Mouse (Mus musculus) B cell, adult 62 days (primary cell): ENCODE measurements around the gene Nim1k. TPM values are rescaled to one million over a fixed set of nuclear protein-coding genes. Genes with fewer than 3 reads are reported as not detected.

Source experiments
- total RNA-seq: library from RNA; stranded (reverse); gene quantifications from 4 replicates; pipeline ENCODE4 v1.2.4, GENCODE M21; 2023

The Nim1k gene
- 0.14 to 0.33 TPM (median 0.29 TPM) in 4 replicates for total RNA-seq

GRCm38 (mm10) chr13:119755681-119756471 is at the start of gene Nim1k:
Gene Nim1k (minus strand): TSS chr13:119755882.

GRCm38 (mm10) chr13:119790761-119791579 is 35.3 kb upstream of the Nim1k start, which contains the start of gene Zfp131:
Gene Zfp131 (minus strand): TSS chr13:119790889.

GRCm38 (mm10) chr13:119690039-119690728 is 65.5 kb downstream of the Nim1k start, which contains the start of gene Hmgcs1:
Gene Hmgcs1 (plus strand): TSS chr13:119690379.

Other genes with a start within 250 kb of the Nim1k start
- not detected in 4 replicates for gene Ccl28, start 132.1 kb downstream of the Nim1k start, total RNA-seq
- 28.0 to 34.2 TPM (median 30.0 TPM) in 4 replicates for gene Hmgcs1, start 65.5 kb downstream of the Nim1k start, total RNA-seq
- gene Zfp131, start 35.0 kb upstream of the Nim1k start, total RNA-seq: 73.4 to 81.7 TPM (median 76.3 TPM) in 4 replicates
- gene AF067063, start 74.3 kb upstream of the Nim1k start, total RNA-seq: not detected in 4 replicates
- not detected in 4 replicates for gene D13Ertd608e, start 80.1 kb upstream of the Nim1k start, total RNA-seq
- not detected in 4 replicates for gene Tcstv1, start 138.9 kb upstream of the Nim1k start, total RNA-seq
- gene Gm21761, start 173.4 kb upstream of the Nim1k start, total RNA-seq: not detected in 4 replicates
- gene B020031M17Rik, start 194.9 kb upstream of the Nim1k start, total RNA-seq: not detected in 4 replicates